Comparison of ENCODE assay signal across 27 mouse cellular contexts in the genomic region with DNA sequence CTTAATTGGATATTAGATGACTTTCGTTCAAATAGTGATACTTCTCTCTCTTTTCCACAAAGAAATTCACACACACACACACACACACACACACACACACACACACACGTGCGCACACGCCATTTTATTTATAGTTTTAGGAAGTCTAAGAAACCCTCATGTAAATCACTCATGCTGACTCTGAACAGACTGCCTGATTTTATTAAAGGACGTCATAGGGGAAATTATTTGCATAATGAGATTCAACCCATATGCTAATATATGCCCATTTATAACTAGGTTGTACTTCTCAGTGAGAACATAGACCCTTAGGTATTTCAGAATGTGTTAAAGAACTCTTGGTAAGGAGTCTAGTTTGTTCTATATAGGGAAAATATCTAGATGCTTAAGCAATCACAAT.
DNase-seq lines count a peak whose midpoint lies in the region; ATAC-seq and TF ChIP-seq lines count a peak whose summit lies in the region.
"Had no signal": no experiment of that assay in that cellular context is flagged by ENCODE, and none has a peak within 500 bp of the region (broad histone marks: within the 10 kb centered on the region; RNA-seq: fewer than 3 reads in every experiment).

No protein-coding gene starts in this region.

- ATAC-seq in forebrain, embryonic 14.5 days: peak; percentile 79
- ATAC-seq in forebrain, embryonic 12.5 days (ENCODE audit: low FRiP score): no peak
- peak; percentile 69 for ATAC-seq in hindbrain, embryonic 13.5 days (ENCODE audit: low FRiP score)
- ATAC-seq in hindbrain, embryonic 16.5 days: no peak
- ATAC-seq in hindbrain, embryonic 14.5 days (ENCODE audit: low FRiP score): 0 out of 2 replicates have a peak, but pooled peaks have one; percentile 34
- no peak for ATAC-seq in granulocyte monocyte progenitor cell, adult 5-6 weeks (replicated peaks; ENCODE audit: poor library complexity, severe bottlenecking)

- H3K27me3 ChIP-seq in forebrain, embryonic 14.5 days (replicated peaks; ENCODE audit: control insufficient read depth, insufficient read depth, low read length): no peaks in the 10 kb centered on the region
- no peaks in the 10 kb centered on the region for H3K27me3 ChIP-seq in forebrain, embryonic 12.5 days
- no peaks in the 10 kb centered on the region for H3K27me3 ChIP-seq in hindbrain, embryonic 13.5 days
- no peaks in the 10 kb centered on the region for H3K27me3 ChIP-seq in hindbrain, embryonic 16.5 days (replicated peaks; ENCODE audit: control insufficient read depth, insufficient read depth, low read length)
- no peaks in the 10 kb centered on the region for H3K27me3 ChIP-seq in CH12.LX (replicated peaks)
- no peaks in the 10 kb centered on the region for H3K27me3 ChIP-seq in hindbrain, embryonic 14.5 days (ENCODE audit: control insufficient read depth, insufficient read depth, low read length)
- H3K27me3 ChIP-seq: embryonic facial prominence, embryonic 13.5 days; heart, embryonic 13.5 days; kidney, embryonic 15.5 days had no signal

- no peak for TF ChIP-seq EP300 in CH12.LX (IDR thresholded peaks at IDR 0.05; ENCODE audit: low read length)

- TF ChIP-seq RAD21 in CH12.LX (IDR thresholded peaks at IDR 0.05; ENCODE audit: low read depth, low read length): no peak

- no peaks in the 10 kb centered on the region for H3K4me1 ChIP-seq in forebrain, embryonic 14.5 days (ENCODE audit: control insufficient read depth, insufficient read depth, low read length)
- H3K4me1 ChIP-seq in forebrain, embryonic 12.5 days: no peaks in the 10 kb centered on the region
- 0 out of 2 replicates have a peak, but pooled peaks cover 5% of the 10 kb centered on the region for H3K4me1 ChIP-seq in hindbrain, embryonic 13.5 days (replicated peaks)
- no peaks in the 10 kb centered on the region for H3K4me1 ChIP-seq in hindbrain, embryonic 16.5 days (ENCODE audit: control insufficient read depth, insufficient read depth, low read depth, low read length)
- peaks cover 0 to 4% of the 10 kb centered on the region in 2 experiments; a peak in 2 of 4 replicates for H3K4me1 ChIP-seq in CH12.LX (ENCODE audit: control insufficient read depth in 1 of 2, insufficient read depth in 2 of 2)
- no peaks in the 10 kb centered on the region for H3K4me1 ChIP-seq in hindbrain, embryonic 14.5 days (replicated peaks; ENCODE audit: control insufficient read depth, insufficient read depth, low read length)
- H3K4me1 ChIP-seq: embryonic facial prominence, embryonic 13.5 days; kidney, embryonic 15.5 days had no signal

- H3K79me2 ChIP-seq in CH12.LX (replicated peaks; ENCODE audit: control insufficient read depth, extremely low read depth, insufficient read depth, poor library complexity, severe bottlenecking): no peaks in the 10 kb centered on the region

- no peak overlapping the region for H3K27ac ChIP-seq in forebrain, embryonic 14.5 days (ENCODE audit: low read depth, low read length)
- H3K27ac ChIP-seq in forebrain, embryonic 12.5 days: no peak overlapping the region
- H3K27ac ChIP-seq in hindbrain, embryonic 13.5 days: no peak overlapping the region
- no peak overlapping the region for H3K27ac ChIP-seq in hindbrain, embryonic 16.5 days (ENCODE audit: low read depth, low read length)
- no peak overlapping the region for H3K27ac ChIP-seq in CH12.LX (ENCODE audit: insufficient read depth, low read depth)
- no peak overlapping the region for H3K27ac ChIP-seq in hindbrain, embryonic 14.5 days
- H3K27ac ChIP-seq: embryonic facial prominence, embryonic 13.5 days; gastrocnemius, adult 2 months; heart, embryonic 13.5 days; kidney, embryonic 15.5 days; liver, embryonic 14.5 days had no signal

- 73% methylated on average over 5 of the region's 5 CpGs for WGBS in forebrain, embryonic 14.5 days
- WGBS in forebrain, embryonic 12.5 days: 82% methylated on average over 5 of the region's 5 CpGs
- 49% methylated on average over 5 of the region's 5 CpGs for WGBS in hindbrain, embryonic 13.5 days
- 58% methylated on average over 5 of the region's 5 CpGs for WGBS in hindbrain, embryonic 16.5 days
- WGBS in hindbrain, embryonic 14.5 days: 57% methylated on average over 5 of the region's 5 CpGs

- no peak for TF ChIP-seq POLR2A in CH12.LX (IDR thresholded peaks at IDR 0.05; ENCODE audit: low read depth, low read length)

- TF ChIP-seq CTCF in CH12.LX (conservative IDR thresholded peaks at IDR 0.05 in 1 of 2, IDR thresholded peaks at IDR 0.05 in 1 of 2; ENCODE audit: low read depth in 2 of 2, low read length in 2 of 2): no peak

- H3K9me3 ChIP-seq in forebrain, embryonic 14.5 days (replicated peaks; ENCODE audit: control insufficient read depth, low read length): no peaks in the 10 kb centered on the region
- no peaks in the 10 kb centered on the region for H3K9me3 ChIP-seq in forebrain, embryonic 12.5 days
- H3K9me3 ChIP-seq in hindbrain, embryonic 13.5 days: no peaks in the 10 kb centered on the region
- no peaks in the 10 kb centered on the region for H3K9me3 ChIP-seq in hindbrain, embryonic 16.5 days (ENCODE audit: control insufficient read depth, low read length)
- H3K9me3 ChIP-seq in CH12.LX (replicated peaks; ENCODE audit: low read length): no peaks in the 10 kb centered on the region
- H3K9me3 ChIP-seq in hindbrain, embryonic 14.5 days (ENCODE audit: control insufficient read depth, low read length): no peaks in the 10 kb centered on the region
- H3K9me3 ChIP-seq: embryonic facial prominence, embryonic 13.5 days; heart, embryonic 13.5 days; kidney, embryonic 15.5 days had no signal

- no peak overlapping the region for H3K4me3 ChIP-seq in forebrain, embryonic 14.5 days (ENCODE audit: low read depth, low read length)
- no peak overlapping the region for H3K4me3 ChIP-seq in forebrain, embryonic 12.5 days (replicated peaks)
- H3K4me3 ChIP-seq in hindbrain, embryonic 13.5 days: no peak overlapping the region
- no peak overlapping the region for H3K4me3 ChIP-seq in hindbrain, embryonic 16.5 days (ENCODE audit: low read length)
- H3K4me3 ChIP-seq in CH12.LX (replicated peaks in 1 of 3; ENCODE audit: low read depth in 2 of 3, low read length in 2 of 3, poor library complexity in 1 of 3): no peak overlapping the region
- H3K4me3 ChIP-seq in hindbrain, embryonic 14.5 days (replicated peaks; ENCODE audit: low read length): no peak overlapping the region
- H3K4me3 ChIP-seq: embryonic facial prominence, embryonic 13.5 days; gastrocnemius, adult 2 months; heart, embryonic 13.5 days; kidney, embryonic 15.5 days; myocyte had no signal

- in situ Hi-C loops in CH12.LX (cut with MboI; ENCODE audit: low pct_ligation_motif_present, low pct_unique_long_range_greater_than_20kb, low sequenced_read_pairs): no loop called here

- dilution Hi-C loops in CH12.LX (cut with MboI; ENCODE audit: extremely low pct_ligation_motif_present, extremely low pct_unique_long_range_greater_than_20kb, low sequenced_read_pairs): no loop called here

- H3K4me2 ChIP-seq in forebrain, embryonic 14.5 days (ENCODE audit: low read length): no peak overlapping the region
- no peak overlapping the region for H3K4me2 ChIP-seq in forebrain, embryonic 12.5 days
- H3K4me2 ChIP-seq in hindbrain, embryonic 13.5 days: no peak overlapping the region
- H3K4me2 ChIP-seq in hindbrain, embryonic 16.5 days (ENCODE audit: low read length): no peak overlapping the region
- H3K4me2 ChIP-seq in CH12.LX (ENCODE audit: insufficient read depth, low read depth, poor library complexity, severe bottlenecking): no peak overlapping the region
- no peak overlapping the region for H3K4me2 ChIP-seq in hindbrain, embryonic 14.5 days (replicated peaks)
- H3K4me2 ChIP-seq: embryonic facial prominence, embryonic 13.5 days; heart, embryonic 13.5 days; kidney, embryonic 15.5 days; lung, embryonic 14.5 days had no signal

- peak; percentile 63 for DNase-seq in forebrain, embryonic 14.5 days (ENCODE audit: low spot score)
- peak; percentile 48 for DNase-seq in CH12.LX (ENCODE audit: extremely low read depth)
- DNase-seq in hindbrain, embryonic 14.5 days (ENCODE audit: low spot score): no peak
- no peak for DNase-seq in spleen, postnatal 14 days (ENCODE audit: low spot score in 2 of 2)
- DNase-seq: adrenal gland, postnatal 25 days; cerebellum, adult 18-20 months; cerebellum, postnatal 10 days; gastrocnemius, adult 2 months; gastrocnemius, postnatal 36 days; heart, postnatal 10 days; kidney, adult 18-20 months; kidney, postnatal 25 days; liver; lung, embryonic 14.5 days; lung, postnatal 14 days; right cerebral cortex, postnatal 4 days; thymus, adult 2 months; thymus, postnatal 36 days had no signal

- H3K36me3 ChIP-seq in forebrain, embryonic 14.5 days (ENCODE audit: control insufficient read depth, insufficient read depth, low read length): no peaks in the 10 kb centered on the region
- H3K36me3 ChIP-seq in forebrain, embryonic 12.5 days (replicated peaks): no peaks in the 10 kb centered on the region
- no peaks in the 10 kb centered on the region for H3K36me3 ChIP-seq in hindbrain, embryonic 13.5 days
- H3K36me3 ChIP-seq in hindbrain, embryonic 16.5 days (ENCODE audit: control insufficient read depth, insufficient read depth, low read length): no peaks in the 10 kb centered on the region
- no peaks in the 10 kb centered on the region for H3K36me3 ChIP-seq in CH12.LX (replicated peaks in 1 of 2; ENCODE audit: control insufficient read depth in 1 of 2, insufficient read depth in 1 of 2, low read length in 1 of 2)
- no peaks in the 10 kb centered on the region for H3K36me3 ChIP-seq in hindbrain, embryonic 14.5 days (replicated peaks; ENCODE audit: control insufficient read depth, insufficient read depth)
- H3K36me3 ChIP-seq: embryonic facial prominence, embryonic 13.5 days; heart, embryonic 13.5 days; kidney, embryonic 15.5 days had no signal

- H3K9ac ChIP-seq in forebrain, embryonic 14.5 days (ENCODE audit: low read length): no peak overlapping the region
- no peak overlapping the region for H3K9ac ChIP-seq in forebrain, embryonic 12.5 days
- H3K9ac ChIP-seq in hindbrain, embryonic 13.5 days: no peak overlapping the region
- no peak overlapping the region for H3K9ac ChIP-seq in hindbrain, embryonic 16.5 days (ENCODE audit: low read depth, low read length)
- no peak overlapping the region for H3K9ac ChIP-seq in CH12.LX (ENCODE audit: insufficient read depth, low read depth)
- no peak overlapping the region for H3K9ac ChIP-seq in hindbrain, embryonic 14.5 days
- H3K9ac ChIP-seq: embryonic facial prominence, embryonic 13.5 days; heart, embryonic 13.5 days; kidney, embryonic 15.5 days; liver, embryonic 14.5 days; lung, embryonic 14.5 days had no signal

TF ChIP-seq in CH12.LX, 34 proteins besides CTCF, POLR2A, EP300 and RAD21 (continues in another document):
- no peak for TF ChIP-seq HCFC1 (IDR thresholded peaks at IDR 0.05; ENCODE audit: low read depth, low read length)
- no peak for TF ChIP-seq RCOR1 (conservative IDR thresholded peaks at IDR 0.05; ENCODE audit: low read depth, low read length)
- TF ChIP-seq ZC3H11A (IDR thresholded peaks at IDR 0.05; ENCODE audit: low read depth, low read length): no peak
- no peak for TF ChIP-seq SIN3A (IDR thresholded peaks at IDR 0.05; ENCODE audit: low read length)
- TF ChIP-seq MEF2A (IDR thresholded peaks at IDR 0.05; ENCODE audit: borderline replicate concordance, low read depth, low read length): 0 out of 2 replicates have a peak, but pooled peaks have one; percentile 30
- no peak for TF ChIP-seq UBTF (IDR thresholded peaks at IDR 0.05; ENCODE audit: low read depth, low read length)
- no peak for TF ChIP-seq MAFK (IDR thresholded peaks at IDR 0.05; ENCODE audit: insufficient replicate concordance, low read length)

Comparison
In these comparisons a context has a peak if more than half of its experiments do, and no peak if none do; other contexts are left out.
1. ATAC-seq: peak in forebrain, embryonic 14.5 days (single experiment), hindbrain, embryonic 13.5 days (single experiment) and hindbrain, embryonic 14.5 days (single experiment); none in forebrain, embryonic 12.5 days (single experiment), hindbrain, embryonic 16.5 days (single experiment) and granulocyte monocyte progenitor cell, adult 5-6 weeks (single experiment).
2. DNase-seq: peak in forebrain, embryonic 14.5 days (single experiment) and CH12.LX (single experiment); none in hindbrain, embryonic 14.5 days (single experiment) and spleen, postnatal 14 days (0 of 2).